Mouse (Mus musculus) cerebellum, adult 2 months (tissue): ENCODE data around the gene S100a6.

Experiments used
- CTCF ChIP-seq: fragments of 200-500 bp; IDR thresholded peaks from 2 replicates; pipeline ENCODE4 v1.5.1; 2011; ENCODE audit warnings: low read depth, mild to moderate bottlenecking, control low read depth, low read length, moderate library complexity, borderline replicate concordance; ENCODE audit not compliant: insufficient read depth
- POLR2A ChIP-seq: fragments of 200-500 bp; IDR thresholded peaks from 2 replicates; pipeline ENCODE4 v1.6.1; 2011; ENCODE audit warnings: low read length, control low read depth, borderline replicate concordance; ENCODE audit not compliant: insufficient read depth

GRCm38 (mm10) chr3:90659364-90660044, 46.8 kb downstream of the S100a6 start:
- TF ChIP-seq CTCF, result no peak
- no peak for TF ChIP-seq POLR2A
